ENCODE assay signal across 8 mouse cellular contexts in the genomic region with DNA sequence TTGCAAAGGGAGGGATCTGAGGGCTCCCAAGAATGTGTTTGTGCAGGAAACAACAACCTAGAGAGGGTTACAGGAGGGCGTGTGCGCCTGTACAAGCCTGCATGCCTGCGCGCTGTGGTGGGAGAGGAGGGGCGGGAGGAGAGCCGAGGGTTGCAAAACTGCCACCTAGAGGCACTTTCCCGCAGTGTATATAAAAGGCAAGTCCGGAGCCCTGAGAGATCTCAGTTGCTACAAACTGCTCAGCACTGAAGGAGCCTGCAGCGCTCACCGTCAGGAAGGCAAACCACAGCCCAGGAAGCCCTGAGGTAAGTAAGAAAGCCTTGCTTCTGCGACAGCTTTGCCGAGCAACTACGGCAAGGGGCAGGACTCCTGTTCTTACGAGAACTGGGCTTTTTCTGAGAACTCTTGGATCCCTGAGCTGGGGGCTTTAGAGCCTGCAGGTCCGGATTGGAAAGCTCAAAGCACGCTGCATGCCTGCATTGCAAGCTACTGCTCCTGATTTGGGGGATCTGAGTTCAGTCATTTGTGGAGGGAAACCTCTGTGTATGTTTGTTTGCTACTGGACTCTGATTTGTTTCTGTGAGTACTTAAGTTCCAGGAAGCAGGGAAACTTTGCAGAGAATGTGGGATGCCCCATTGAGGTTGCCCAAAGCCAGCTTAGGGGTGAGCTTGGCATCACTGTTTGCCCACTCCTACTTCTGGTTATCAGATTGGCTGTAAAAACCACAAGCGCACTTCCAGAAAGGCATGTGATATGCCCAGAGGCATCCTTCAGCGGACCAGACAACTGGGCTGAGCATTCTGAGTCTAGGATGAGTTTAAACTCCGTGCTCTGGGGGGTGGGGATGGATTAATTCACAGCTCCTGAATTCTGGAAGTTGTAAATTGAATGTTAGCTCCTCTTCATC. TPM values are rescaled to one million over a fixed set of nuclear protein-coding genes. Genes with fewer than 3 reads are reported as not detected.
DNase-seq lines count a peak whose midpoint lies in the region; ATAC-seq and TF ChIP-seq lines count a peak whose summit lies in the region.

A gene (plus strand): TSS at position 198 of the 908 bp plus-strand sequence.

- H3K9me3 ChIP-seq in ES-E14 (ENCODE audit: control insufficient read depth, insufficient read depth, low read depth, low read length), result no peaks in the 10 kb centered on the region
- H3K9me3 ChIP-seq in hindbrain, embryonic 10.5 days, result no peaks in the 10 kb centered on the region
- no peaks in the 10 kb centered on the region for H3K9me3 ChIP-seq in lung, embryonic 14.5 days (ENCODE audit: low read depth, low read length)

- peak within 1 kb of the TSS; percentile 57; the same call in 1 of the 2 replicates for H3K9ac ChIP-seq in ES-E14 (ENCODE audit: insufficient read depth, low read depth, low read length, poor library complexity, severe bottlenecking)
- H3K9ac ChIP-seq in lung, embryonic 14.5 days, result peak within 1 kb of the TSS; percentile 60

- in situ Hi-C loops in ES-E14 (cut with MboI; ENCODE audit: low sequenced_read_pairs in 2 of 2, unreplicated experiment in 2 of 2), result no loop called here

- 2% methylated on average over 19 of the region's 19 CpGs for WGBS in hindbrain, embryonic 10.5 days
- WGBS in lung, embryonic 14.5 days, result 2% methylated on average over 19 of the region's 19 CpGs

- peak; percentile 80 for TF ChIP-seq CTCF in lung, embryonic 14.5 days (IDR thresholded peaks at IDR 0.05; ENCODE audit: low read depth)

- peak within 1 kb of the TSS; percentile 51 to 58 for H3K4me3 ChIP-seq in ES-E14 (ENCODE audit: insufficient read depth in 1 of 2, low read depth in 1 of 2, low read length in 2 of 2, poor library complexity in 1 of 2, severe bottlenecking in 1 of 2)
- peak within 1 kb of the TSS; percentile 61 for H3K4me3 ChIP-seq in hindbrain, embryonic 10.5 days
- H3K4me3 ChIP-seq in lung, embryonic 14.5 days (ENCODE audit: low read depth, low read length), result peak within 1 kb of the TSS; percentile 44

- H3K4me2 ChIP-seq in lung, embryonic 14.5 days, result peak within 1 kb of the TSS; percentile 61

- H3K36me3 ChIP-seq in ES-E14 (ENCODE audit: control insufficient read depth, insufficient read depth, low read length, poor library complexity, severe bottlenecking), result no peaks in the 10 kb centered on the region
- H3K36me3 ChIP-seq in hindbrain, embryonic 10.5 days, result peaks cover 1% of the 10 kb centered on the region; the same call in 1 of the 2 replicates
- no peaks in the 10 kb centered on the region for H3K36me3 ChIP-seq in lung, embryonic 14.5 days (ENCODE audit: insufficient read depth)

- ATAC-seq in lung, embryonic 14.5 days (ENCODE audit: insufficient read depth), result peak; percentile 87

- peaks cover 3 to 22% of the 10 kb centered on the region in 2 experiments; a peak in 3 of 4 replicates for H3K4me1 ChIP-seq in ES-E14 (ENCODE audit: control insufficient read depth in 2 of 2, insufficient read depth in 2 of 2, low read length in 2 of 2, poor library complexity in 1 of 2)
- H3K4me1 ChIP-seq in hindbrain, embryonic 10.5 days (replicated peaks), result peaks cover 77% of the 10 kb centered on the region
- 0 out of 2 replicates have a peak, but pooled peaks cover 9% of the 10 kb centered on the region for H3K4me1 ChIP-seq in lung, embryonic 14.5 days (ENCODE audit: insufficient read depth)

- DNase-seq in ES-E14 (ENCODE audit: low read depth, low spot score), result peak; percentile 84
- DNase-seq in cerebellum, postnatal 14 days, result peak; percentile 85
- DNase-seq in frontal cortex, postnatal 10 days (ENCODE audit: low spot score in 2 of 2), result peak; percentile 60 to 82
- DNase-seq in hindbrain, embryonic 10.5 days (ENCODE audit: low spot score), result peak; percentile 88
- peak; percentile 47 for DNase-seq in layer of hippocampus, adult 9-10 months (ENCODE audit: low spot score)
- peak; percentile 94 for DNase-seq in lung, embryonic 14.5 days
- DNase-seq in ovary, postnatal 14 days (ENCODE audit: low spot score), result peak; percentile 70
- peak; percentile 47 for DNase-seq in thymus, postnatal 25 days

- H3K27me3 ChIP-seq in hindbrain, embryonic 10.5 days (ENCODE audit: insufficient read depth, poor library complexity, severe bottlenecking), result peaks cover 26% of the 10 kb centered on the region
- peaks cover 23% of the 10 kb centered on the region for H3K27me3 ChIP-seq in lung, embryonic 14.5 days (ENCODE audit: insufficient read depth, low read length)

- peak within 1 kb of the TSS; percentile 79 for H3K27ac ChIP-seq in ES-E14 (ENCODE audit: insufficient read depth, low read depth, low read length, poor library complexity, severe bottlenecking)
- H3K27ac ChIP-seq in hindbrain, embryonic 10.5 days, result peak within 1 kb of the TSS; percentile 87
- H3K27ac ChIP-seq in lung, embryonic 14.5 days (ENCODE audit: low read depth), result peak within 1 kb of the TSS; percentile 72; the same call in 1 of the 2 replicates

TF ChIP-seq in ES-E14, 5 proteins besides CTCF, POLR2A, EP300 and RAD21:
- TF ChIP-seq MAFK (IDR thresholded peaks at IDR 0.05; ENCODE audit: insufficient read depth, low read depth, low read length) (no peak), CHD2 (IDR thresholded peaks at IDR 0.05; ENCODE audit: low read depth, low read length) (no peak), ZC3H11A (IDR thresholded peaks at IDR 0.05; ENCODE audit: borderline replicate concordance, low read depth, low read length) (no peak), HCFC1 (IDR thresholded peaks at IDR 0.05; ENCODE audit: borderline replicate concordance, insufficient read depth, low read length) (no peak; the same call in 1 of the 2 replicates)

RNA-seq across cellular contexts. Expression of the gene that starts here (rescaled TPM):
- total RNA-seq in ES-E14 (2012; rRNA removed), result 2.2 and 3.8 TPM in 2 replicates
- 19.2 and 22.3 TPM in 2 replicates for polyA plus RNA-seq in hindbrain, embryonic 10.5 days (2016; fragmentation: Nextera tagmentation; extraction: Ambion mirVana)
- polyA plus RNA-seq in lung, embryonic 14.5 days (2014; fragmentation: Nextera tagmentation; extraction: Ambion mirVana), result 22.6 and 24.3 TPM in 2 replicates

Comparison
In these comparisons a context has a peak if more than half of its experiments do, and no peak if none do; other contexts are left out.
1. Peak in every context shown above with its lines: DNase-seq, ATAC-seq, H3K4me3 ChIP-seq and H3K27ac ChIP-seq.